Comparison of ENCODE assay signal across 8 mouse cellular contexts in the genomic region with DNA sequence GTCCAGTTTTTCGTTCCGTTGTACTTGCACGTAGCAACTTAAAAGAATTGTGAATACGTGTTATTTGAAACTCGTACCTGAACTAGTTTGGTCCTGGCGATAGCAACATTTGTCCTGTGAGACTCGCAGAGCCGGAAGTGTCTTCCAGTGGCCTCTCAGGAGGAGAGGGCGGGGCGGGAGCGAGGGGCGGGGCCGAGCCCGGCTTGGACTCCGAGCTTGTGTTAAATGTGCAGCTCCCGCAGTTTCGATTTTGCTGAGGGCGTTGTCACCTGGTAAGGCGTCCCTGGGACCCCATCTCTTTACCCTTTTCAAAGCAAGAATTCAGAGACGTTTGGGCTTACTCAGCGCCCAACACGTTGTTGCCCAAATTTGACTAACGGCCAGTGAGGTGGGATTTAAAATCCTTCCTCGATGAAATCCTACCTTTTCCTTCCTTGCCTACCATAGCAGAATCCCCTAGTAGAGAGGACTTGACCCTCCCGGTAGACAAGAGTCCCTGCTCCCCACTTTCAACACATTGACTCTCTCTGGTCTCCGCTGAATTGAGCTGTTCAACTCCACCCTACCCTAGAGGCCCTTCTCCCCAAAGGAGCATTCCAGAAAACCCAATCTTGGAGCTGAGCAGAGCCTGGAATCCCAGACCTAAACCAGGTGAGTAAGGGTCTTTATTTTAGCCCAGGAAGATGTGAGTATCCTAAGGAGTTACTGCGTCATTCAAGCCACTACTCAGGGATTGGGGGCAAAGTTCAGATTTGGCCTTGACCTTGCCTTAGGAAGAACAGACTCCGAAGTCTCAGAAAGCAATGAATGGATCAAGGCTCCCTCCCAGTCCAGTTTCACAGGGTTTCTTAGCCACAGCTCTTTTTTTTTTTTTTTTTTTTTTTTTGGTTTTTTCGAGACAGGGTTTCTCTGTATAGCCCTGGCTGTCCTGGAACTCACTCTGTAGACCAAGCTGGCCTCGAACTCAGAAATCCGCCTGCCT. TPM values are rescaled to one million over a fixed set of nuclear protein-coding genes. Genes with fewer than 3 reads are reported as not detected.
DNase-seq lines count a peak whose midpoint lies in the region; ATAC-seq and TF ChIP-seq lines count a peak whose summit lies in the region.

A gene (plus strand): TSS at position 189 of the 982 bp plus-strand sequence.

- H3K4me1 ChIP-seq in embryonic facial prominence, embryonic 14.5 days (ENCODE audit: control insufficient read depth, insufficient read depth, low read length) = no peaks in the 10 kb centered on the region
- peaks cover 8% of the 10 kb centered on the region for H3K4me1 ChIP-seq in heart, embryonic 13.5 days
- H3K4me1 ChIP-seq in kidney, postnatal 0 days (replicated peaks; ENCODE audit: insufficient read depth, low read length) = no peaks in the 10 kb centered on the region

- no peak within 1 kb of the TSS for H3K27ac ChIP-seq in embryonic facial prominence, embryonic 14.5 days (replicated peaks; ENCODE audit: low read depth, low read length)
- H3K27ac ChIP-seq in heart, embryonic 13.5 days (replicated peaks) = peak within 1 kb of the TSS; percentile 41; the same call in 1 of the 2 replicates
- H3K27ac ChIP-seq in kidney, postnatal 0 days = peak within 1 kb of the TSS; percentile 57; the same call in 1 of the 2 replicates
- peak within 1 kb of the TSS; percentile 100 for H3K27ac ChIP-seq in macrophage

- ATAC-seq in embryonic facial prominence, embryonic 14.5 days (ENCODE audit: low read depth) = peak; percentile 82
- no peak for ATAC-seq in heart, embryonic 13.5 days (ENCODE audit: extremely low read depth, insufficient number of reproducible peaks, low FRiP score, low TSS enrichment)
- ATAC-seq in kidney, postnatal 0 days (replicated peaks; ENCODE audit: low FRiP score, low read depth) = peak; percentile 80

- no peaks in the 10 kb centered on the region for H3K27me3 ChIP-seq in embryonic facial prominence, embryonic 14.5 days (replicated peaks; ENCODE audit: control insufficient read depth, insufficient read depth, low read length)
- H3K27me3 ChIP-seq in heart, embryonic 13.5 days (replicated peaks) = no peaks in the 10 kb centered on the region
- no peaks in the 10 kb centered on the region for H3K27me3 ChIP-seq in kidney, postnatal 0 days (ENCODE audit: insufficient read depth, low read length)

- H3K36me3 ChIP-seq in embryonic facial prominence, embryonic 14.5 days (ENCODE audit: control insufficient read depth, insufficient read depth, low read length) = peaks cover 37% of the 10 kb centered on the region
- H3K36me3 ChIP-seq in heart, embryonic 13.5 days = peaks cover 53% of the 10 kb centered on the region
- H3K36me3 ChIP-seq in kidney, postnatal 0 days (ENCODE audit: insufficient read depth, low read length) = peaks cover 25% of the 10 kb centered on the region
- peaks cover 15% of the 10 kb centered on the region for H3K36me3 ChIP-seq in macrophage (ENCODE audit: inconsistent target)

- 17% methylated on average over 28 of the region's 31 CpGs for WGBS in embryonic facial prominence, embryonic 14.5 days
- WGBS in heart, embryonic 13.5 days = 17% methylated on average over 31 of the region's 31 CpGs
- WGBS in kidney, postnatal 0 days = 17% methylated on average over 30 of the region's 31 CpGs
- WGBS in macrophage (ENCODE audit: missing documents) = 16% methylated on average over 27 of the region's 31 CpGs

- TF ChIP-seq CTCF in kidney, postnatal 0 days (IDR thresholded peaks at IDR 0.05; ENCODE audit: low read depth) = no peak

- DNase-seq in urinary bladder, adult 18-20 months (ENCODE audit: low spot score in 2 of 2) = peak; percentile 46 to 53
- DNase-seq in urinary bladder, postnatal 10 days (ENCODE audit: low spot score) = no peak
- peak; percentile 81 for DNase-seq in embryonic facial prominence, embryonic 14.5 days (ENCODE audit: low spot score)
- DNase-seq in kidney, postnatal 0 days (ENCODE audit: low spot score) = peak; percentile 73
- DNase-seq in spleen, adult 12 weeks (ENCODE audit: low spot score) = peak; percentile 62
- DNase-seq in layer of hippocampus, postnatal 25 days (ENCODE audit: extremely low spot score in 1 of 2, low spot score in 1 of 2) = no peak

- peak within 1 kb of the TSS; percentile 57 for H3K4me2 ChIP-seq in embryonic facial prominence, embryonic 14.5 days (ENCODE audit: low read depth, low read length)
- peak within 1 kb of the TSS; percentile 66 for H3K4me2 ChIP-seq in heart, embryonic 13.5 days
- peak within 1 kb of the TSS; percentile 59 for H3K4me2 ChIP-seq in kidney, postnatal 0 days (ENCODE audit: low read length)

- H3K9me3 ChIP-seq in embryonic facial prominence, embryonic 14.5 days (ENCODE audit: control insufficient read depth, low read length) = no peaks in the 10 kb centered on the region
- H3K9me3 ChIP-seq in heart, embryonic 13.5 days = no peaks in the 10 kb centered on the region
- H3K9me3 ChIP-seq in kidney, postnatal 0 days (replicated peaks; ENCODE audit: low read length) = no peaks in the 10 kb centered on the region

- H3K4me3 ChIP-seq in embryonic facial prominence, embryonic 14.5 days (ENCODE audit: low read depth, low read length) = peak within 1 kb of the TSS; percentile 45
- H3K4me3 ChIP-seq in heart, embryonic 13.5 days = peak within 1 kb of the TSS; percentile 57
- peak within 1 kb of the TSS; percentile 37 for H3K4me3 ChIP-seq in kidney, postnatal 0 days (replicated peaks; ENCODE audit: low read depth, low read length)
- peak within 1 kb of the TSS; percentile 74 for H3K4me3 ChIP-seq in macrophage (ENCODE audit: inconsistent target)

- H3K9ac ChIP-seq in embryonic facial prominence, embryonic 14.5 days (ENCODE audit: low read depth, low read length) = peak within 1 kb of the TSS; percentile 62
- H3K9ac ChIP-seq in heart, embryonic 13.5 days = peak within 1 kb of the TSS; percentile 80
- H3K9ac ChIP-seq in kidney, postnatal 0 days (ENCODE audit: low read depth, low read length) = peak within 1 kb of the TSS; percentile 52; the same call in 1 of the 2 replicates

- peaks cover 46% of the 10 kb centered on the region for H3K79me2 ChIP-seq in macrophage (ENCODE audit: inconsistent target)

RNA-seq across cellular contexts. Expression of the gene that starts here (rescaled TPM):
- polyA plus RNA-seq in embryonic facial prominence, embryonic 14.5 days (2014; fragmentation: Nextera tagmentation; extraction: Ambion mirVana) = 5.9 and 6.5 TPM in 2 replicates
- polyA plus RNA-seq in heart, embryonic 13.5 days (2015; fragmentation: Nextera tagmentation; extraction: Ambion mirVana) = 4.0 and 4.4 TPM in 2 replicates
- polyA plus RNA-seq in kidney, postnatal 0 days (2015; fragmentation: Nextera tagmentation; extraction: Ambion mirVana) = 19.4 and 20.9 TPM in 2 replicates
- 100 to 1,000 TPM; 142 to 427 (median 315) TPM for total RNA-seq in macrophage (2018; cell fraction: chromatin; rRNA removed)
- total RNA-seq in macrophage (2018; cell fraction: cytosol; rRNA removed) = 100 to 1,000 TPM; 272 to 465 (median 394) TPM
- 100 to 1,000 TPM; 328 to 628 (median 506) TPM for total RNA-seq in macrophage (2018; cell fraction: nucleus; rRNA removed)
- 374 to 580 TPM (median 389 TPM) in 3 replicates for polyA plus RNA-seq in macrophage (2018)
- total RNA-seq in layer of hippocampus, postnatal 25 days (2021) = 1 to 10 TPM in 1 of 2 experiments, under 1 TPM in 1; 0.63 to 1.1 TPM

Comparison
In these comparisons a context has a peak if more than half of its experiments do, and no peak if none do; other contexts are left out.
1. RNA of the gene that starts here (polyA plus RNA-seq): 374 to 580 TPM in macrophage; 19.4 to 20.9 TPM in kidney, postnatal 0 days, 5.9 to 6.5 TPM in embryonic facial prominence, embryonic 14.5 days and 4.0 to 4.4 TPM in heart, embryonic 13.5 days; every median in the first group is over 10 times any median in the second.
2. DNase-seq: peak in urinary bladder, adult 18-20 months (2 of 2), embryonic facial prominence, embryonic 14.5 days (single experiment), kidney, postnatal 0 days (single experiment) and spleen, adult 12 weeks (single experiment); none in urinary bladder, postnatal 10 days (single experiment) and layer of hippocampus, postnatal 25 days (0 of 2).
3. Peak in every context shown above with its lines, with median percentiles within 50 percentile points of each other: H3K4me2 ChIP-seq, H3K4me3 ChIP-seq and H3K9ac ChIP-seq.